Mouse (Mus musculus): ENCODE measurements at regions not wholly inside any gene's neighbourhood (a gene's known extent, or its start where the extent isn't known, plus 50 kb on each side); places are given as distances from the start of the nearest gene placed in this dataset.
"Not testable (repeated sequence)": the region's sequence is repeated elsewhere in the genome, so short reads cannot be mapped to it uniquely, and the experiment has no call there.

DNA sequence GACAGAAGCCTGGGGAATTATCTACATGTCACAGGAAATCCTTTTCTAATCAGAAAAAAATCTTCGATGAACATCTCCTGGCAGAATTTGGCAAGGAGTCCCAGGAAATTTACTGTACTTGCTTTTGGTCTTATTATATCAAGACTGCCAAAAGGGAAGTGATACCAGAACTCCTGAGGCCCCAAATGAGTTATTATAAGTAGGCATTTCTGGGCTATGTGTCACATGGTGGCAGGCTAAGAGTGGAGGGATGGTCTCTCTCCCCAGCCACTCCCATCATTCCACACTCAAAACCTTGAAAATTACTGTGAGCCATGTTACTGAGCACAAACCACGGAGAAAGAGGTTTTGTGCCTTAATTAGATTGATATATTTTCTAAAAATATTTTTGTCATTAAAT lies 94.0 kb upstream of the Cdk6 start:
- DNase-seq: no peak

DNA sequence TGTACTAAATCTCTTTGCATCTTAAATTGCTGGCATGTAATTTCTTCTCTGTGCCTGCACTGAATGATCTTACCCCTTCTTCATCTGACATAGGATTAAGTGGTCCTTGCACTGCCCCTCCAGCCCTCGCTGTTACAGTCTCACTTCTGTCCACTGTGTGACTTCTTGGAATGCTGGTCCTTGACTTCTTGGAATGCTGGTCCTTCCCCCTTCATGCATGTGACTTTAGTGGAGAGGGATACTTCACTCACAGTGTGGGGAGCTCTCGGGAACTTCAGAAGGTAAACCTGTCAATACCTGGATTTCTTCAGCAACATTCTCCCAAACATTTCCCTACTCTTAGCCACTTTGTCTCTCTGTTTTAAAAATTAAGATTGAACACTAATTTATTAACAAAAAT lies 91.0 kb upstream of the Cdk6 start:
- DNase-seq: no peak

GRCm38 (mm10) chr5:3260289-3260688 lies 81.0 kb upstream of the Cdk6 start:
- DNase-seq: no peak

GRCm38 (mm10) chr5:3264988-3265738 lies 76.1 kb upstream of the Cdk6 start:
- not testable (repeated sequence) for DNase-seq

GRCm38 (mm10) chr5:3267021-3267420 lies 74.3 kb upstream of the Cdk6 start:
- no peak for DNase-seq

DNA sequence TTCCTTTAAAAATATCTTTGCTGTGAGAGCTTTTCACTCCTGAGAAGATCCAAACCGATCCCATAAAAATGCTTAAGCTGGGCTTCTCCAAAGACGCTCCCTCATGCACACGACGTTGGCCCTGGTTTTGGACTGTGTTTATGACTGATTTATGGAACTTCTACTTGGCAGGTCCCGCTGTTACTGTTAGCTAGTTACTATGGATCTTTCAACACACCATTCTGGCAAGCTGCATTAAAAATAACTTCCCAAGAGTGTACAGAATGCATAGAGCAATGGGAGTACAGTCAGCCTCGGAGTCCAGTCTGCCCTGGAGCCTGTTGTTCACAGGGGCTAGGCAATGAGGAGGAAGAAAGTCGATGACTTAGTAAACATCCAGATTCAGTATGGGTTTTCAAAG lies 71.5 kb upstream of the Cdk6 start:
- no peak for DNase-seq

DNA sequence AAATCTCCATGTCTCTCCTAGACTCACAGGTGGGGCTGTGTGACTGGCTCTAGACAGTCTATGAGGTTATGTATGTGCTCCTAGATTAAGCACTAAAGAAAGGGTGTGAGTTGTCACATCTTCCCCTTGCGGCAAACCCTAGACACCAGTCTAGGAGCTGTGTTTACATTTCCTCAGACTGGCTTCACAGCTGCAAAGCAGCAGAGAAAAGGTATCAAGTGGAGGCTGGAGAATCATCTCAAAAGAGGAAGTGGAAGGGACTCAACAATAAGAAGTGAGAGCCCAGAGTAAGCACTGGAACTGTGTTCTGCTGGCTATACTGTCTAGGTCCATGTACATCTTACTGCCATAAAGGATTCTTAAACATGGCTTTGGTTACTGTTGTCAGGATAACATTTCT lies 68.1 kb upstream of the Cdk6 start:
- DNase-seq: not testable (repeated sequence)

DNA sequence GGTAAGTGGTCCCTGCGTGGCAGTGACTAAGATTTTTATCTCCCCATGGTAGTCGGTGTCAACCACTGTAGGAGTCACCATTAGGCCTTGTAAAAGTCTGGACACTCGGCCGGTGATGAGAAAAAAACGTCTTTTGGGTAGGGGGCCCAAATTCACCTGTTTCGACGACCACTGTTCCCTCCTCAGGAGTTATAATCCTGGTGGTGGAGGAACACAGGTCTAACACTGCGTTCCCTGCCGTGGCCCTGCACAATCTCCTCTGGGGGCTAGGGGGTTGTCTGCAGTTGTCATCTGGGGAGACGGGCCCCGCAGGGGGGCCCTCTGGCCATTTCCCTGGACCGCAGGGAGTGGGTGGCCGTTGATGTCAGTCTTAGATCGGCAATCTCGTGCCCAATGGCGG lies 64.0 kb upstream of the Cdk6 start:
- not testable (repeated sequence) for DNase-seq

- DNase-seq: not testable (repeated sequence)
Measured at GRCm38 (mm10) chr5:3278956-3279355, 62.3 kb upstream of the Cdk6 start.

DNA sequence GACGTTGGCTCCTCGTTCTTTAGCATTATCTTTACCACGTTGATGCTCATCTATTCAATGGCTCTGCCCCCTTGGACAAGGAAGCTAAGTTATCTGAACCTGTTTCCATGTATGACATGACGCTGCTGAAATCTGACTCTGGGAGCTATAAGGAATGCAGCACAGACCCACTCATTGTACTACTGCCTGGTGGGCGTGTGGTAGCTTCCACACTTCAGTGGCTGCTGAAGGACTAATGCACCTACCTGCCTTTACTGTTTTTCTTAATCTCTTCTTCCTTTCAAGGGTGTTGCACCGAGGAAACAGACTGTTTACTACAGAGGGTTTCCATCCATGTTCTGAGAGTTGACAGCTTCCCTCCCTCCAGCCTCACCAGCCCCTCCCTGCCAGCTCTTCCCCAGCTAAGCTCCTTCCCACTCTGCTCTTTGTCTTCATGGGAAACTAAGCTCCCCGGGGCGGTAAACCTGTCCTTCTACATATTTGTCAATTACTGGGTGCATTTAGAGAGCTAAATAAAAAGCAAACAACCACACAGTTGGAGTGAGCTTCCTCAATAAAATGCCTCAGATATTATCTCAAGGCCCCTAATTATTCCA lies 59.3 kb upstream of the Cdk6 start:
- not testable (repeated sequence) for DNase-seq

- DNase-seq: no peak
Measured at GRCm38 (mm10) chr5:3283083-3283482, 58.2 kb upstream of the Cdk6 start.

- DNase-seq: not testable (repeated sequence)
Measured at GRCm38 (mm10) chr5:3284335-3284734, 57.0 kb upstream of the Cdk6 start.

- DNase-seq: peak; percentile 15
Measured at GRCm38 (mm10) chr5:3289991-3290417, 51.3 kb upstream of the Cdk6 start.
